Mouse (Mus musculus) MEL (cell line): Measurements from ENCODE around the gene Gtdc1. TPM values are rescaled to one million over a fixed set of nuclear protein-coding genes. Genes with fewer than 3 reads are reported as not detected.

Experiments used
- DNase-seq: peaks from one replicate; pipeline ENCODE4 v3.0.0; 2011; ENCODE audit warnings: low read depth, low spot score
- H3K27ac ChIP-seq: 2 replicates; pipeline ENCODE4 v1.5.1; 2012; ENCODE audit warnings: low read depth, mild to moderate bottlenecking, control low read depth, low read length, moderate library complexity; ENCODE audit not compliant: control insufficient read depth
- H3K27me3 ChIP-seq, 2 experiments: fragments of 150-350 bp in 1 of 2; sonication (generic) in 1 of 2; 2 replicates each; pipeline ENCODE4 v1.6.1; 2012; ENCODE audit warnings: low read length in 2 of 2, mild to moderate bottlenecking in 2 of 2, improper control_type of control experiment in 1 of 2, moderate library complexity in 1 of 2; ENCODE audit not compliant: insufficient read depth in 2 of 2, control insufficient read depth in 1 of 2
- H3K36me3 ChIP-seq, 2 experiments: 2 replicates each; pipeline ENCODE4 v1.6.1; 2012 to 2014; ENCODE audit warnings: low read length in 2 of 2, improper control_type of control experiment in 1 of 2, inconsistent platforms in 1 of 2, mild to moderate bottlenecking in 1 of 2; ENCODE audit not compliant: insufficient read depth in 2 of 2, control insufficient read depth in 1 of 2
- H3K4me1 ChIP-seq, 2 experiments: fragments of 150-350 bp in 1 of 2; sonication (generic) in 1 of 2; 2 replicates each; pipeline ENCODE4 v1.6.1; 2012; ENCODE audit warnings: low read length in 2 of 2, improper control_type of control experiment in 1 of 2, mild to moderate bottlenecking in 1 of 2; ENCODE audit not compliant: insufficient read depth in 2 of 2, control insufficient read depth in 1 of 2
- H3K4me3 ChIP-seq, 2 experiments: fragments of 150-350 bp in 1 of 2; sonication (generic) in 1 of 2; 2 replicates each; pipeline ENCODE4 v1.5.1; 2012; ENCODE audit warnings: low read depth in 2 of 2, low read length in 2 of 2, mild to moderate bottlenecking in 2 of 2, moderate library complexity in 2 of 2, control low read depth in 1 of 2, improper control_type of control experiment in 1 of 2; ENCODE audit not compliant: control insufficient read depth in 1 of 2, insufficient read depth in 1 of 2
- H3K79me2 ChIP-seq: 2 replicates; pipeline ENCODE4 v1.6.1; 2012; ENCODE audit warnings: mild to moderate bottlenecking, low read length, moderate library complexity; ENCODE audit not compliant: control insufficient read depth, poor library complexity, insufficient read depth
- H3K9ac ChIP-seq: 2 replicates; pipeline ENCODE4 v1.6.1; 2012; ENCODE audit warnings: low read depth, mild to moderate bottlenecking, control low read depth, low read length, moderate library complexity; ENCODE audit not compliant: control insufficient read depth, poor library complexity, severe bottlenecking
- H3K9me3 ChIP-seq: fragments of 150-350 bp; sonication (generic); replicated peaks from 2 replicates; pipeline ENCODE4 v1.6.1; 2012; ENCODE audit warnings: mild to moderate bottlenecking, low read length, improper control_type of control experiment, moderate library complexity; ENCODE audit not compliant: insufficient read depth
- CTCF ChIP-seq, 3 experiments: IDR thresholded peaks in 2 of 3; conservative IDR thresholded peaks in 1 of 3; 2 replicates each; pipeline ENCODE4 v1.5.1; 2011 to 2012; ENCODE audit warnings: low read length in 3 of 3, low read depth in 2 of 3, mild to moderate bottlenecking in 2 of 3, improper control_type of control experiment in 1 of 3, inconsistent platforms in 1 of 3, mixed read lengths in 1 of 3, moderate library complexity in 1 of 3; ENCODE audit not compliant: control insufficient read depth in 1 of 3, insufficient read depth in 1 of 3, poor library complexity in 1 of 3, severe bottlenecking in 1 of 3
- ELF1 ChIP-seq: IDR thresholded peaks from 2 replicates; pipeline ENCODE4 v1.6.1; 2014; ENCODE audit warnings: low read depth, mild to moderate bottlenecking, inconsistent platforms, low read length, improper control_type of control experiment, moderate library complexity
- EP300 ChIP-seq, 2 experiments: IDR thresholded peaks; 2 replicates each; pipeline ENCODE4 v1.6.1; 2011; ENCODE audit warnings: improper control_type of control experiment in 2 of 2, low read length in 2 of 2, low read depth in 1 of 2, mild to moderate bottlenecking in 1 of 2
- ETS1 ChIP-seq: IDR thresholded peaks from 2 replicates; pipeline ENCODE4 v1.6.1; 2012; ENCODE audit warnings: low read depth, mild to moderate bottlenecking, inconsistent platforms, low read length, improper control_type of control experiment, moderate library complexity
- GATA1 ChIP-seq: IDR thresholded peaks from 2 replicates; pipeline ENCODE4 v1.6.1; 2011; ENCODE audit warnings: low read depth, low read length, improper control_type of control experiment
- KAT2A ChIP-seq: conservative IDR thresholded peaks from 2 replicates; pipeline ENCODE4 v1.6.1; 2012; ENCODE audit warnings: low read depth, low read length, improper control_type of control experiment, inconsistent platforms
- MAX ChIP-seq: IDR thresholded peaks from 2 replicates; pipeline ENCODE4 v1.6.1; 2011; ENCODE audit warnings: low read length, improper control_type of control experiment
- MYC ChIP-seq: IDR thresholded peaks from 2 replicates; pipeline ENCODE4 v1.6.1; 2011; ENCODE audit warnings: low read depth, mild to moderate bottlenecking, low read length, improper control_type of control experiment, moderate library complexity
- NELFE ChIP-seq: IDR thresholded peaks from 2 replicates; pipeline ENCODE4 v1.6.1; 2011; ENCODE audit warnings: low read depth, low read length, improper control_type of control experiment
- RCOR1 ChIP-seq: IDR thresholded peaks from 2 replicates; pipeline ENCODE4 v1.6.1; 2012; ENCODE audit warnings: low read depth, mild to moderate bottlenecking, inconsistent platforms, low read length, improper control_type of control experiment
- SIN3A ChIP-seq: IDR thresholded peaks from 2 replicates; pipeline ENCODE4 v1.6.1; 2012; ENCODE audit warnings: low read length, improper control_type of control experiment, inconsistent platforms
- SMC3 ChIP-seq: IDR thresholded peaks from 2 replicates; pipeline ENCODE4 v1.6.1; 2011; ENCODE audit warnings: low read depth, low read length, improper control_type of control experiment
- TAL1 ChIP-seq: IDR thresholded peaks from 2 replicates; pipeline ENCODE4 v1.6.1; 2012; ENCODE audit warnings: mild to moderate bottlenecking, inconsistent platforms, low read length, moderate library complexity, mixed read lengths
- TCF12 ChIP-seq: IDR thresholded peaks from 2 replicates; pipeline ENCODE4 v1.6.1; 2014; ENCODE audit warnings: low read depth, mild to moderate bottlenecking, inconsistent platforms, low read length, improper control_type of control experiment, moderate library complexity
- USF1 ChIP-seq: IDR thresholded peaks from 2 replicates; pipeline ENCODE4 v1.6.1; 2014; ENCODE audit warnings: low read depth, mild to moderate bottlenecking, inconsistent platforms, low read length, improper control_type of control experiment, moderate library complexity
- ZKSCAN1 ChIP-seq: IDR thresholded peaks from 2 replicates; pipeline ENCODE4 v1.6.1; 2012; ENCODE audit warnings: low read depth, mild to moderate bottlenecking, inconsistent platforms, low read length, improper control_type of control experiment, moderate library complexity
- ZNF384 ChIP-seq: IDR thresholded peaks from 2 replicates; pipeline ENCODE4 v1.6.1; 2012; ENCODE audit warnings: low read depth, mild to moderate bottlenecking, inconsistent platforms, low read length, improper control_type of control experiment
- polyA plus RNA-seq, 2 experiments: library from polyadenylated mRNA; stranded (reverse) in 1 of 2; unstranded in 1 of 2; fragments of >175 nt in 1 of 2; fragments of >200 nt in 1 of 2; gene quantifications; 2 replicates each; pipeline versions ENCODE4 v1.2.1 to v1.2.4; 2012; ENCODE audit warnings: low replicate concordance in 2 of 2, low read depth in 1 of 2; ENCODE audit not compliant: insufficient read length in 2 of 2, insufficient read depth in 1 of 2, missing spikeins in 1 of 2
- total RNA-seq: library from RNA; depleted of rRNA; stranded (reverse); fragments of 300-350 nt; gene quantifications from 2 replicates; pipeline ENCODE4 v1.2.3, GENCODE M21; 2012

Gene Gtdc1
- total and polyA plus RNA-seq, 3 experiments, result 7.2 to 14.3 TPM; not detected in 1

DNA sequence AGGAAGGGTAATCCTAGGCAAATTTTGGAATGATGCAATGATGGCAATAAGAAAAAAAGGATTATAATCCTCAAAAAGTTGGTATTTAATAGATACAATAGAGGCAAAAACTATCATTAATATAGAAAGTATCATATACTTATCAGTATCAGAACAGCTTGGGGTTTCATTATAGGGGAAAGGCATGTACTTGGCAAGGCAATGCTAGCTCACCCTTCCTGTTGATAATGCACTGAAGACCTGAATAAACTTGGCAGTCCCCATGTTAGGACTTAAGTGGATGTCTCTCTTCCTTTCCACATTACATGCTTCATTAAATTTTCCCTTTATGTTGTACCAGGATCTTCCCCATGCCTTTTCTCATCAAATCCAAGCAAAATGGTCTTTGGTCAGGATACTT, 206.0 kb downstream of the Gtdc1 start:
- H3K79me2 ChIP-seq, result no peaks in the 10 kb centered on the region
- DNase-seq, result peak; percentile 67
- no peaks in the 10 kb centered on the region for H3K9me3 ChIP-seq
- peaks cover 3 to 8% of the 10 kb centered on the region in 2 experiments; a peak in 3 of 4 replicates for H3K4me1 ChIP-seq
- no peaks in the 10 kb centered on the region for H3K27me3 ChIP-seq
- TF ChIP-seq MYC (0 out of 2 replicates have a peak, but pooled peaks have one; percentile 24), TCF12 (peak; percentile 82), ETS1 (peak; percentile 46; the same call in 1 of the 2 replicates), MAX (peak; percentile 36; the same call in 1 of the 2 replicates), USF1 (no peak), KAT2A (no peak), ZKSCAN1 (no peak), EP300 (IDR thresholded peaks at IDR 0.05; ENCODE audit: low read depth in 1 of 2, low read length in 2 of 2) (peak; percentile 80 to 89), ELF1 (0 out of 2 replicates have a peak, but pooled peaks have one; percentile 16), TAL1 (peak; percentile 26; the same call in 1 of the 2 replicates), RCOR1 (peak; percentile 51; the same call in 1 of the 2 replicates), SIN3A (peak; percentile 36; the same call in 1 of the 2 replicates), GATA1 (peak; percentile 65)
- H3K27ac ChIP-seq, result no peak overlapping the region; the same call in 1 of the 2 replicates
- no peak overlapping the region for H3K9ac ChIP-seq
- peaks cover 0 to 10% of the 10 kb centered on the region in 2 experiments; a peak in 2 of 4 replicates for H3K36me3 ChIP-seq
- H3K4me3 ChIP-seq, result no peak overlapping the region

DNA sequence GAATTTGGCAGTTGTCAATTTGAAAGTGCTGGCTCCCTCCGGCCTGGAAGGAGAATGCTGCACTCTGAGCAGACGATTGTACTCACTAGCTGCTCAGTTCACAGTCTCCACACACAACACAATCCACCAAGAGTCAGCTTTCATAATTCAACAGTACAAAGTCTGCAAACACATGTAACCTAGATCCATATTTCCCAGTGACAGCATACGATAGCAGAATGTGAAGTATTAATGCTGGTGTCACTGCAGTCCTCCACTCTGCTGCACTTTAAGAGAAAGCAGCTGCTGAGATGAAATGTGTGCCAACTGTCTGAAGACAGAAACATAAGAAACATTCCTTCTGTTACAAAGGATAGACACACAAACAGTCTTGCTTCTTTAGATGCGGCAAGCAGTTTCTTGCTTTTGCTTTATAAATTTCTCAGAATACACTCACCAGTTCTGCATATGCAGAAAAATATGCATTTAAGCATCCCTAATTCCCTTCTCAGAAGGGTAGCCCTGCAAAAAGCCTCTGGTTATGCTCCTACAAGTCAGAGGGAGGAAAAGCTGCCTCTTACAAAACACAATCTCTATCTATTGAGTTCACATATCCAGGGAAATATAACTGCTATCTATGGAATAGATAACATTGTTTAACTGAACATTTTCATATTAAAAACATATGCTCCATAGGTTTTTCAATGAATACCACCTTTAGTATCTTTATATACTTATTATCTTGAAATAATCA, 221.4 kb downstream of the Gtdc1 start:
- H3K27me3 ChIP-seq, result no peaks in the 10 kb centered on the region
- no peak for TF ChIP-seq ZNF384
- H3K4me3 ChIP-seq, result no peak overlapping the region
- DNase-seq, result no peak
- H3K9ac ChIP-seq, result no peak overlapping the region
- no peaks in the 10 kb centered on the region for H3K36me3 ChIP-seq
- H3K27ac ChIP-seq, result no peak overlapping the region
- no peaks in the 10 kb centered on the region; a peak in 1 of 4 replicates for H3K4me1 ChIP-seq
- no peaks in the 10 kb centered on the region for H3K79me2 ChIP-seq
- no peaks in the 10 kb centered on the region for H3K9me3 ChIP-seq

DNA sequence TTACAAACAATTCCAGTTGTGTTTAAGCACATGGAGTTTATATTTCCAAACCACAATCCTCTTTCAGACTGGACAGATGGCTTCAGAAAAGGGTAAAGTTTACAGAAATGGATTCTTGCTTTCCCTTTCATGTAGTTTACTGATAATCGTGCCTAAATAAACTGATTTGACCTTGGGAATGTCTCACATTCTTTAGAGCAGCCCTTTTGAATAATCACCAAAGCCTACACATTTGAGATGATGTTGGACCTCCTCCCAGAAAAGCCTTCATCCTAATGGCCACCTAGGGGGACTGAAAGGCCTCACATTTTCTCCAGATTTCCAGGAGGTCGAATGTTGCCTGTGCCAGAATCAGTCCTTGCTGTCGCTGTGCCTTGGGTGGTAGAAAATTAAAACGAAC, 227.2 kb downstream of the Gtdc1 start:
- no peak for DNase-seq
- Histone ChIP-seq H3K27me3 (no peaks in the 10 kb centered on the region), H3K4me1 (no peaks in the 10 kb centered on the region; a peak in 1 of 4 replicates)

More for the DNA sequence above, 227.2 kb downstream of the Gtdc1 start:
- Histone ChIP-seq H3K36me3 (no peaks in the 10 kb centered on the region), H3K9ac (no peak overlapping the region), H3K9me3 (no peaks in the 10 kb centered on the region), H3K4me3 (no peak overlapping the region), H3K79me2 (no peaks in the 10 kb centered on the region), H3K27ac (no peak overlapping the region)
- TF ChIP-seq EP300 (IDR thresholded peaks at IDR 0.05; ENCODE audit: low read depth in 1 of 2, low read length in 2 of 2), result no peak
- TF ChIP-seq NELFE, result no peak
- no peak for TF ChIP-seq CTCF (IDR thresholded peaks at IDR 0.05 in 2 of 3, conservative IDR thresholded peaks at IDR 0.05 in 1 of 3; ENCODE audit: control insufficient read depth in 1 of 3, insufficient read depth in 1 of 3, low read depth in 2 of 3, low read length in 3 of 3, poor library complexity in 1 of 3, severe bottlenecking in 1 of 3)
- TF ChIP-seq TCF12, result no peak
- TF ChIP-seq ZNF384, result no peak
- no peak for TF ChIP-seq SMC3
- no peak for TF ChIP-seq ETS1
